Mouse (Mus musculus): ENCODE measurements around the gene Lin7a. TPM values are rescaled to one million over a fixed set of nuclear protein-coding genes. Genes with fewer than 3 reads are reported as not detected.

Gene Lin7a
- total and polyA plus RNA-seq, 3 experiments, result not detected

- no peaks in the 10 kb centered on the region for H3K27me3 ChIP-seq (replicated peaks)
- DNase-seq (ENCODE audit: extremely low read depth), result no peak
- H3K4me2 ChIP-seq (ENCODE audit: insufficient read depth, low read depth, poor library complexity, severe bottlenecking), result no peak overlapping the region
- H3K79me2 ChIP-seq (replicated peaks; ENCODE audit: control insufficient read depth, extremely low read depth, insufficient read depth, poor library complexity, severe bottlenecking), result no peaks in the 10 kb centered on the region
- dilution Hi-C loops (cut with MboI; ENCODE audit: extremely low pct_ligation_motif_present, extremely low pct_unique_long_range_greater_than_20kb, low sequenced_read_pairs) (no loop called here), in situ Hi-C loops (cut with MboI; ENCODE audit: low pct_ligation_motif_present, low pct_unique_long_range_greater_than_20kb, low sequenced_read_pairs) (no loop called here)
- H3K36me3 ChIP-seq (replicated peaks in 1 of 2; ENCODE audit: control insufficient read depth in 1 of 2, insufficient read depth in 1 of 2, low read length in 1 of 2), result no peaks in the 10 kb centered on the region
- no peak overlapping the region for H3K27ac ChIP-seq (ENCODE audit: insufficient read depth, low read depth)
- peaks cover 31% of the 10 kb centered on the region for H3K9me3 ChIP-seq (replicated peaks; ENCODE audit: low read length)
- H3K9ac ChIP-seq (ENCODE audit: insufficient read depth, low read depth), result no peak overlapping the region
- TF ChIP-seq NRF1 (IDR thresholded peaks at IDR 0.05; ENCODE audit: low read depth, low read length) (no peak), HCFC1 (IDR thresholded peaks at IDR 0.05; ENCODE audit: low read depth, low read length) (no peak), RCOR1 (conservative IDR thresholded peaks at IDR 0.05; ENCODE audit: low read depth, low read length) (no peak), POLR2AphosphoS2 (IDR thresholded peaks at IDR 0.05; ENCODE audit: low read depth, low read length) (no peak), USF2 (conservative IDR thresholded peaks at IDR 0.05; ENCODE audit: low read depth, low read length) (no peak), JUN (IDR thresholded peaks at IDR 0.05; ENCODE audit: insufficient read depth, low read depth, low read length) (no peak), NELFE (IDR thresholded peaks at IDR 0.05; ENCODE audit: low read depth, low read length) (no peak)
- no peak overlapping the region for H3K4me3 ChIP-seq (replicated peaks in 1 of 3; ENCODE audit: low read depth in 2 of 3, low read length in 2 of 3, poor library complexity in 1 of 3)
- no peaks in the 10 kb centered on the region for H3K4me1 ChIP-seq (ENCODE audit: control insufficient read depth in 1 of 2, insufficient read depth in 2 of 2)
Measured at GRCm38 (mm10) chr10:107237076-107237475, 34.4 kb upstream of the Lin7a start.

GRCm38 (mm10) chr10:107237736-107238135 is 33.8 kb upstream of the Lin7a start:
- dilution Hi-C loops (cut with MboI; ENCODE audit: extremely low pct_ligation_motif_present, extremely low pct_unique_long_range_greater_than_20kb, low sequenced_read_pairs) (no loop called here), in situ Hi-C loops (cut with MboI; ENCODE audit: low pct_ligation_motif_present, low pct_unique_long_range_greater_than_20kb, low sequenced_read_pairs) (no loop called here)
- Histone ChIP-seq H3K4me2 (ENCODE audit: insufficient read depth, low read depth, poor library complexity, severe bottlenecking) (no peak overlapping the region), H3K9ac (ENCODE audit: insufficient read depth, low read depth) (no peak overlapping the region), H3K27me3 (replicated peaks) (no peaks in the 10 kb centered on the region), H3K36me3 (replicated peaks in 1 of 2; ENCODE audit: control insufficient read depth in 1 of 2, insufficient read depth in 1 of 2, low read length in 1 of 2) (no peaks in the 10 kb centered on the region), H3K4me1 (ENCODE audit: control insufficient read depth in 1 of 2, insufficient read depth in 2 of 2) (no peaks in the 10 kb centered on the region), H3K9me3 (replicated peaks; ENCODE audit: low read length) (peaks cover 31% of the 10 kb centered on the region), H3K4me3 (replicated peaks in 1 of 3; ENCODE audit: low read depth in 2 of 3, low read length in 2 of 3, poor library complexity in 1 of 3) (no peak overlapping the region), H3K27ac (ENCODE audit: insufficient read depth, low read depth) (no peak overlapping the region), H3K79me2 (replicated peaks; ENCODE audit: control insufficient read depth, extremely low read depth, insufficient read depth, poor library complexity, severe bottlenecking) (no peaks in the 10 kb centered on the region)
- TF ChIP-seq USF2 (conservative IDR thresholded peaks at IDR 0.05; ENCODE audit: low read depth, low read length) (no peak), MAX (IDR thresholded peaks at IDR 0.05; ENCODE audit: low read length) (no peak), MAZ (IDR thresholded peaks at IDR 0.05; ENCODE audit: low read depth, low read length) (no peak), IRF4 (IDR thresholded peaks at IDR 0.05; ENCODE audit: low read depth, low read length) (no peak), PAX5 (IDR thresholded peaks at IDR 0.05; ENCODE audit: low read length) (no peak), JUND (conservative IDR thresholded peaks at IDR 0.05; ENCODE audit: low read depth, low read length) (no peak), EP300 (IDR thresholded peaks at IDR 0.05; ENCODE audit: low read length) (no peak), CHD2 (IDR thresholded peaks at IDR 0.05; ENCODE audit: low read length) (no peak), E2F4 (IDR thresholded peaks at IDR 0.05; ENCODE audit: insufficient replicate concordance, low read depth, low read length) (no peak), MYC (IDR thresholded peaks at IDR 0.05; ENCODE audit: low read depth, low read length) (no peak), UBTF (IDR thresholded peaks at IDR 0.05; ENCODE audit: low read depth, low read length) (no peak), POLR2A (IDR thresholded peaks at IDR 0.05; ENCODE audit: low read depth, low read length) (no peak)
- no peak for DNase-seq (ENCODE audit: extremely low read depth)
